Mouse (Mus musculus): ENCODE data around the gene Nlrp4c. TPM values are rescaled to one million over a fixed set of nuclear protein-coding genes. Genes with fewer than 3 reads are reported as not detected.

The Nlrp4c gene
- polyA plus RNA-seq (2015; fragmentation: Illumina TruSeq; extraction: RNeasy Lipid Tissue Mini Kit (QIAGEN cat#74804); ENCODE audit: insufficient read depth, low replicate concordance): not detected

DNA sequence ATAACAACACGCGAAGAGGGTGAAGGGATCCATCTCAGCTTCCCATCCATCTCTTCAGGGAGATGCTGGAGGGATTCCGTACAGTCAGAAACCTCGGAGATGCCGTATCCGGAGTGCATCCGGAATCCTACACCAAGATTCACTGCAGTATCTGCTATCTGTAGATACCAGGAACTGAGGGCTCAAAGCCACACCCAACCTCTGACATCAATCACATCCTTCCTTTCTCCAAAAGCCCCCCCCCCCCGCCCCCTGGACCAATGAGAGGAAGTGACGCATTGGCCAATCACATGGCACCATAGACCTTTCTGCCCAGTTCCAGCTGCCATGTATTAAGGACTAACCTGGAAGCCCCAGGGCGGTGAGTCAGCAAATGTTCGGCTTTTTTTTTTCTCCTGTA, at the start of gene Nlrp4c:
TSS of gene Nlrp4c (plus strand) at position 301 of the 400 bp plus-strand sequence.

DNA sequence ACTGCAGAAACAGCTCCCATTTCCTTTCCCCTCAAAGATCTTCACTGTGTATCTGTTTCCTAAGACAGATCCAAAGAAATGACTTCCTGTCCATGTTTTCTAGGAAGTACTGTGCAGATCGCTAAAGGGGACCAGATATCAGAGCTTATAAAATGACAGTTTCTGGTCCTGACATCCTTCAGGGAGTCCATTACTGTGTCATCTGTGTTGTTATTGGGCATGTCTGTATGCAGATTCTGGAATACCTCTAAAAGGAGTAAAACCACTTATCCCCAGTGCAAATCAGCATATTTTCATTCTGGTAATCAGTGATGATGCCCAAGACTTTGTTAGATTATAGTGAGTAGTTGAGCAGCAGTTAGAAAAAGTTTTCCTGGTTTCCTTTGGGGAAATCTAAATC, 34.1 kb upstream of the Nlrp4c start, which contains the start of gene Vmn1r65:
TSS of gene Vmn1r65 (minus strand) at position 101 of the 400 bp plus-strand sequence.

Other genes starting within 250 kb of the Nlrp4c start
- not detected for gene Vmn1r63, start 239.7 kb upstream of the Nlrp4c start, polyA plus RNA-seq (2015; fragmentation: Illumina TruSeq; extraction: RNeasy Lipid Tissue Mini Kit (QIAGEN cat#74804); ENCODE audit: insufficient read depth, low replicate concordance)
- gene Vmn1r64, start 160.6 kb upstream of the Nlrp4c start, polyA plus RNA-seq (2015; fragmentation: Illumina TruSeq; extraction: RNeasy Lipid Tissue Mini Kit (QIAGEN cat#74804); ENCODE audit: insufficient read depth, low replicate concordance): not detected
- gene Vmn1r65, start 34.2 kb upstream of the Nlrp4c start, polyA plus RNA-seq (2015; fragmentation: Illumina TruSeq; extraction: RNeasy Lipid Tissue Mini Kit (QIAGEN cat#74804); ENCODE audit: insufficient read depth, low replicate concordance): not detected
- gene Zfp787, start 110.8 kb downstream of the Nlrp4c start, polyA plus RNA-seq (2015; fragmentation: Illumina TruSeq; extraction: RNeasy Lipid Tissue Mini Kit (QIAGEN cat#74804); ENCODE audit: insufficient read depth, low replicate concordance): 19.4 TPM
- gene Zfp444, start 127.1 kb downstream of the Nlrp4c start, polyA plus RNA-seq (2015; fragmentation: Illumina TruSeq; extraction: RNeasy Lipid Tissue Mini Kit (QIAGEN cat#74804); ENCODE audit: insufficient read depth, low replicate concordance): 11.0 TPM
- gene Galp, start 151.9 kb downstream of the Nlrp4c start, polyA plus RNA-seq (2015; fragmentation: Illumina TruSeq; extraction: RNeasy Lipid Tissue Mini Kit (QIAGEN cat#74804); ENCODE audit: insufficient read depth, low replicate concordance): not detected
- gene Zscan5b, start 177.1 kb downstream of the Nlrp4c start, polyA plus RNA-seq (2015; fragmentation: Illumina TruSeq; extraction: RNeasy Lipid Tissue Mini Kit (QIAGEN cat#74804); ENCODE audit: insufficient read depth, low replicate concordance): not detected
- not detected for gene Epp13, start 207.5 kb downstream of the Nlrp4c start, polyA plus RNA-seq (2015; fragmentation: Illumina TruSeq; extraction: RNeasy Lipid Tissue Mini Kit (QIAGEN cat#74804); ENCODE audit: insufficient read depth, low replicate concordance)
- gene Zfp667, start 241.4 kb downstream of the Nlrp4c start, polyA plus RNA-seq (2015; fragmentation: Illumina TruSeq; extraction: RNeasy Lipid Tissue Mini Kit (QIAGEN cat#74804); ENCODE audit: insufficient read depth, low replicate concordance): 6.6 TPM

Measured in spleen, adult 10 weeks (tissue).